Mouse (Mus musculus) cerebellum, adult 2 months (tissue): ENCODE measurements around the gene Cyp4f39.

Source experiments
- CTCF ChIP-seq: fragments of 200-500 bp; IDR thresholded peaks from 2 replicates; pipeline ENCODE4 v1.5.1; 2011; ENCODE audit warnings: low read depth, mild to moderate bottlenecking, control low read depth, low read length, moderate library complexity, borderline replicate concordance; ENCODE audit not compliant: insufficient read depth
- POLR2A ChIP-seq: fragments of 200-500 bp; IDR thresholded peaks from 2 replicates; pipeline ENCODE4 v1.6.1; 2011; ENCODE audit warnings: low read length, control low read depth, borderline replicate concordance; ENCODE audit not compliant: insufficient read depth

GRCm38 (mm10) chr17:32454188-32454587 is 1.7 kb downstream of the Cyp4f39 start:
- no peak for TF ChIP-seq POLR2A
- TF ChIP-seq CTCF, result no peak
